ENCODE assay signal across 22 mouse cellular contexts in the genomic region with DNA sequence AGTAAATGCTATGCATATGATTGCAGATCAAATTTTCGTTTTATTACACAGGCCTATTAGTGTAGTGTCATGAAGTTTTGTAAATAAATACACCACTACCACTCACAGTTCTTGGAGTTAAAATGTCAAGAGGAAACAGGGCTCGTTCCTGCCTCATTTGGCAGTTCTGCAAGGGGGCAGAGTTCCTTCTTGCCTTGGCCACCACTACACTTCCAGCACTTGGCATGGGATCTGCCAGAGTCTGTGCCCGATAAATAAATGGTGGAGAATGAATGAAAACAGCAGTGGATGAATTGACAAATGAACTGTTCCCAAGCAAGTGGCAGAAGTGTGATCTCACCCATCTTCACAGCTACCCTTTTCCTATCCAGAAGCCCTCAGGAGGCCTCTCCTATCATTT. TPM values are rescaled to one million over a fixed set of nuclear protein-coding genes. Genes with fewer than 3 reads are reported as not detected.
A peak's percentile ranks its signal among the peaks of the same experiment; 100 is the strongest.
DNase-seq lines count a peak whose midpoint lies in the region; TF ChIP-seq lines count a peak whose summit lies in the region.
"Had no signal": no experiment of that assay in that cellular context is flagged by ENCODE, and none has a peak within 500 bp of the region (broad histone marks: within the 10 kb centered on the region; RNA-seq: fewer than 3 reads in every experiment).

No protein-coding gene starts in this region.

- no peak for TF ChIP-seq CTCF in liver, adult 2 months (IDR thresholded peaks at IDR 0.05; ENCODE audit: low read depth, low read length)

- H3K4me1 ChIP-seq in liver, adult 2 months (ENCODE audit: control insufficient read depth, insufficient read depth, low read length): peaks cover 3% of the 10 kb centered on the region; the same call in 1 of the 2 replicates
- H3K4me1 ChIP-seq: embryonic facial prominence, embryonic 12.5 days; heart, embryonic 10.5 days had no signal

- no peaks in the 10 kb centered on the region for H3K79me2 ChIP-seq in liver, adult 2 months (ENCODE audit: control insufficient read depth, insufficient read depth, low read length)

- no peak overlapping the region for H3K4me3 ChIP-seq in liver, adult 2 months (ENCODE audit: insufficient read depth, low read depth, low read length)
- H3K4me3 ChIP-seq: embryonic facial prominence, embryonic 12.5 days; embryonic facial prominence, embryonic 15.5 days; heart, embryonic 10.5 days had no signal

- DNase-seq in cerebellum, adult 9-10 months: peak; percentile 26
- DNase-seq in cerebellum, postnatal 25 days: no peak
- peak; percentile 8 for DNase-seq in layer of hippocampus, adult 11-12 months (ENCODE audit: low spot score)
- no peak for DNase-seq in layer of hippocampus, adult 8-10 months (ENCODE audit: low spot score in 2 of 2)
- peak; percentile 72 for DNase-seq in liver, adult 2 months (ENCODE audit: extremely low read depth, low read depth, low spot score)
- DNase-seq in liver: no peak
- DNase-seq in naive thymus-derived CD4-positive, alpha-beta T cell, adult 2 months (ENCODE audit: low read depth): peak; percentile 8
- DNase-seq in thymus, postnatal 10 days (ENCODE audit: low spot score in 2 of 2): no peak
- DNase-seq: adrenal gland, adult 2 months; adrenal gland, postnatal 14 days; cerebellum, adult 11-12 months; cerebellum, adult 8-10 months; cerebellum, postnatal 14 days; gastrocnemius, postnatal 25 days; heart, adult 18-20 months; heart, postnatal 10 days; heart, postnatal 36 days had no signal

- 14% methylated on average over 3 of the region's 3 CpGs for WGBS in liver, adult 2 months

- H3K27me3 ChIP-seq in liver, adult 2 months (ENCODE audit: control insufficient read depth, insufficient read depth, low read length): no peaks in the 10 kb centered on the region
- H3K27me3 ChIP-seq: embryonic facial prominence, embryonic 12.5 days; embryonic facial prominence, embryonic 15.5 days had no signal

- no peaks in the 10 kb centered on the region for H3K36me3 ChIP-seq in liver, adult 2 months (ENCODE audit: control insufficient read depth, insufficient read depth, low read length)
- H3K36me3 ChIP-seq: embryonic facial prominence, embryonic 12.5 days; embryonic facial prominence, embryonic 15.5 days; heart, embryonic 10.5 days had no signal

- no peak overlapping the region for H3K27ac ChIP-seq in liver, adult 2 months (replicated peaks; ENCODE audit: insufficient read depth, low read depth, low read length)
- H3K27ac ChIP-seq: embryonic facial prominence, embryonic 15.5 days; heart, embryonic 10.5 days; hindbrain, embryonic 14.5 days; hindbrain, postnatal 0 days had no signal

- H3K9ac ChIP-seq in liver, adult 2 months (ENCODE audit: low read depth, low read length): no peak overlapping the region
- H3K9ac ChIP-seq: embryonic facial prominence, embryonic 12.5 days; embryonic facial prominence, embryonic 15.5 days; hindbrain, embryonic 14.5 days had no signal

- no peak for TF ChIP-seq POLR2A in liver, adult 2 months (IDR thresholded peaks at IDR 0.05; ENCODE audit: extremely low read depth, insufficient read depth, low read length)

RNA-seq across cellular contexts. Expression of gene Sept6, which starts 6.6 kb away (rescaled TPM):
- 10 to 100 TPM; 45.3 to 51.8 (median 48.0) TPM for total RNA-seq in layer of hippocampus, adult 8-10 months (2022)
- 0.55 and 1.9 TPM in 2 replicates for total RNA-seq in liver, adult 2 months (2014; rRNA removed)
- polyA plus RNA-seq in liver, adult 2 months (2012; rRNA removed): 1.1 and 1.2 TPM in 2 replicates

Comparison
In these comparisons a context has a peak if more than half of its experiments do, and no peak if none do; other contexts are left out.
1. DNase-seq: peak in cerebellum, adult 9-10 months (single experiment), layer of hippocampus, adult 11-12 months (single experiment), liver, adult 2 months (single experiment) and naive thymus-derived CD4-positive, alpha-beta T cell, adult 2 months (single experiment); none in cerebellum, postnatal 25 days (0 of 2), layer of hippocampus, adult 8-10 months (0 of 2), liver (single experiment) and thymus, postnatal 10 days (0 of 2).
2. RNA of gene Sept6, which starts 6.6 kb away (total RNA-seq): 45.3 to 51.8 TPM in layer of hippocampus, adult 8-10 months; 0.55 to 1.9 TPM in liver, adult 2 months; every median in the first group is over 10 times any median in the second.